9 mouse cellular contexts compared by ENCODE assay signal in the genomic region with DNA sequence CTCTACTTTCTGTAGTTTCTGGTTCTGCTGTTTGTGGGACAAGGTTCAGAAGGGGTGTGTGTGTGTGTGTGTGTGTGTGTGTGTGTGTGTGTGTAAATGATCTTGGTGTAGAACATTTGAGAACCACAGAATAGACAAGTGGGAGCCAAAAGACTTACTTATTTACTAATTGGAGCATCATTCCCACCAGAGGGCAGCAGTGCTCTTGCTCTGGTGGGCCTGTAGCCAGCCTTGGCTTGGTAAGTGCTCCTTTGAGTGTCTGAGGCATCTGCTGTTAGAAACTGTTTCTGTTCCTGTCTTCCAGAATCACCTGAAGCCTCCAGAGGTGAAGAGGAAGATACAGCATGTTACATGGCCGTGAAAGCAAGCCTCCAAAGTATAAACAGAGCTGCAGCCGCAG. TPM values are rescaled to one million over a fixed set of nuclear protein-coding genes. Genes with fewer than 3 reads are reported as not detected.
DNase-seq lines count a peak whose midpoint lies in the region; ATAC-seq lines count a peak whose summit lies in the region.
"Had no signal": no experiment of that assay in that cellular context is flagged by ENCODE, and none has a peak within 500 bp of the region (broad histone marks: within the 10 kb centered on the region; RNA-seq: fewer than 3 reads in every experiment).

No protein-coding gene starts in this region.

- no peaks in the 10 kb centered on the region for H3K4me1 ChIP-seq in kidney, embryonic 16.5 days (ENCODE audit: insufficient read depth, low read length)
- H3K4me1 ChIP-seq in neural tube, embryonic 13.5 days (replicated peaks) = no peaks in the 10 kb centered on the region
- no peaks in the 10 kb centered on the region for H3K4me1 ChIP-seq in intestine, embryonic 15.5 days (replicated peaks)
- H3K4me1 ChIP-seq: liver, embryonic 15.5 days had no signal

- ATAC-seq in kidney, embryonic 16.5 days (ENCODE audit: low FRiP score, low TSS enrichment) = no peak
- ATAC-seq in neural tube, embryonic 13.5 days (ENCODE audit: low read depth) = peak; percentile 27; the same call in 1 of the 2 replicates
- no peak for ATAC-seq in intestine, embryonic 15.5 days

- H3K4me2 ChIP-seq in kidney, embryonic 16.5 days (replicated peaks; ENCODE audit: low read depth, low read length) = no peak overlapping the region
- no peak overlapping the region for H3K4me2 ChIP-seq in neural tube, embryonic 13.5 days
- no peak overlapping the region for H3K4me2 ChIP-seq in intestine, embryonic 15.5 days (replicated peaks)
- H3K4me2 ChIP-seq: liver, embryonic 15.5 days had no signal

- peak; percentile 51 for DNase-seq in kidney, adult 11 months
- DNase-seq in Muller cell, postnatal 12 days (ENCODE audit: inconsistent ontology term) = peak; percentile 56
- DNase-seq in cerebellum, postnatal 10 days = peak; percentile 86
- DNase-seq in gastrocnemius, postnatal 4 days (ENCODE audit: low spot score in 2 of 2) = peak; percentile 42 to 50
- DNase-seq in left cerebral cortex, postnatal 14 days (ENCODE audit: low spot score in 2 of 2) = peak; percentile 79 to 86

- H3K27ac ChIP-seq in kidney, embryonic 16.5 days (ENCODE audit: low read length) = no peak overlapping the region
- H3K27ac ChIP-seq in neural tube, embryonic 13.5 days (replicated peaks) = no peak overlapping the region
- H3K27ac ChIP-seq in intestine, embryonic 15.5 days = no peak overlapping the region
- H3K27ac ChIP-seq: liver, embryonic 15.5 days had no signal

- intact Hi-C loops in left cerebral cortex, postnatal 14 days (cut with DNase I) = no loop called here

- no peak overlapping the region for H3K4me3 ChIP-seq in kidney, embryonic 16.5 days (ENCODE audit: low read length)
- H3K4me3 ChIP-seq in neural tube, embryonic 13.5 days = no peak overlapping the region
- H3K4me3 ChIP-seq in intestine, embryonic 15.5 days (replicated peaks) = no peak overlapping the region
- H3K4me3 ChIP-seq: liver, embryonic 15.5 days had no signal

- no peaks in the 10 kb centered on the region for H3K9me3 ChIP-seq in kidney, embryonic 16.5 days (ENCODE audit: low read length)
- H3K9me3 ChIP-seq in neural tube, embryonic 13.5 days = no peaks in the 10 kb centered on the region
- no peaks in the 10 kb centered on the region for H3K9me3 ChIP-seq in intestine, embryonic 15.5 days
- H3K9me3 ChIP-seq: liver, embryonic 15.5 days had no signal

- peaks cover 65% of the 10 kb centered on the region for H3K36me3 ChIP-seq in kidney, embryonic 16.5 days (ENCODE audit: insufficient read depth, low read length)
- H3K36me3 ChIP-seq in neural tube, embryonic 13.5 days = peaks cover 78% of the 10 kb centered on the region
- H3K36me3 ChIP-seq in intestine, embryonic 15.5 days = peaks cover 19% of the 10 kb centered on the region

- H3K27me3 ChIP-seq in kidney, embryonic 16.5 days (ENCODE audit: insufficient read depth, low read length) = no peaks in the 10 kb centered on the region
- H3K27me3 ChIP-seq in neural tube, embryonic 13.5 days = no peaks in the 10 kb centered on the region
- no peaks in the 10 kb centered on the region for H3K27me3 ChIP-seq in intestine, embryonic 15.5 days (replicated peaks)
- H3K27me3 ChIP-seq: liver, embryonic 15.5 days had no signal

- H3K9ac ChIP-seq in kidney, embryonic 16.5 days (replicated peaks; ENCODE audit: low read length) = no peak overlapping the region
- no peak overlapping the region for H3K9ac ChIP-seq in neural tube, embryonic 13.5 days
- no peak overlapping the region for H3K9ac ChIP-seq in intestine, embryonic 15.5 days
- H3K9ac ChIP-seq: liver, embryonic 15.5 days had no signal

- 89% methylated on average over 2 of the region's 2 CpGs for WGBS in kidney, embryonic 16.5 days
- 94% methylated on average over 2 of the region's 2 CpGs for WGBS in neural tube, embryonic 13.5 days
- WGBS in intestine, embryonic 15.5 days = 73% methylated on average over 2 of the region's 2 CpGs

RNA-seq across cellular contexts. Expression of a gene that starts 14.4 kb away (rescaled TPM):
- 36.4 and 36.8 TPM in 2 replicates for polyA plus RNA-seq in kidney, embryonic 16.5 days (2015; fragmentation: Nextera tagmentation; extraction: Ambion mirVana)
- total RNA-seq in gastrocnemius, postnatal 4 days (2021) = 10 to 100 TPM; 15.4 to 15.9 TPM
- 10 to 100 TPM; 19.8 to 20.3 TPM for total RNA-seq in left cerebral cortex, postnatal 14 days (2021)
- polyA plus RNA-seq in neural tube, embryonic 13.5 days (2015; fragmentation: Nextera tagmentation; extraction: Ambion mirVana) = 38.6 and 41.6 TPM in 2 replicates
- polyA plus RNA-seq in intestine, embryonic 15.5 days (2015; fragmentation: Nextera tagmentation; extraction: Ambion mirVana) = 23.2 and 25.8 TPM in 2 replicates

RNA-seq across cellular contexts. Expression of a gene that starts 14.4 kb away (rescaled TPM):
- polyA plus RNA-seq in kidney, embryonic 16.5 days (2015; fragmentation: Nextera tagmentation; extraction: Ambion mirVana) = 10.8 and 13.1 TPM in 2 replicates
- 10 to 100 TPM; 15.2 to 17.0 TPM for total RNA-seq in gastrocnemius, postnatal 4 days (2021)
- 10 to 100 TPM; 40.3 to 41.7 TPM for total RNA-seq in left cerebral cortex, postnatal 14 days (2021)
- polyA plus RNA-seq in neural tube, embryonic 13.5 days (2015; fragmentation: Nextera tagmentation; extraction: Ambion mirVana) = 13.6 and 14.2 TPM in 2 replicates
- polyA plus RNA-seq in intestine, embryonic 15.5 days (2015; fragmentation: Nextera tagmentation; extraction: Ambion mirVana) = 8.3 and 9.1 TPM in 2 replicates
